Mouse (Mus musculus): ENCODE data around the gene Cep128. TPM values are rescaled to one million over a fixed set of nuclear protein-coding genes. Genes with fewer than 3 reads are reported as not detected.

Gene Cep128
- polyA plus RNA-seq, 2 experiments from 2014 or later: 7.6 to 14.4 TPM

DNA sequence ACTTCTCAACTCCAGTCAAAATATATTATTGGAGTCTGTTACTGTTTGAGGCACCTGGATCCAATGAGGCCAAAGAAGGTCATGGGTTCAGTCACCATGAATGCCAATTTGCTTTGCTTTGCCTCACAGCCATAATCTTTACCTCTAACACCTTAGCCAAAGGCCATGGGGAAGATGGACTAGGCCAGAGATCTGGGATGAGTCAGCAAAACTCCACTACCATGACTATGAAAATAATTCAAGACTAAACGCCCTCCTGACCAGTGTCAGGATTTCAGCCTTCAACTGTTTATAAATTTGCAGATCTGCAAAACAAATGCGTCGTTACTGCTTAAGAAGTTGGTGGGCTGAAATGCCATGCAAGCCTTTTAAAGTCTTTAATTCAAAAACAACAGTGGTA, 76.5 kb downstream of the Cep128 start:
- ATAC-seq: no peak

DNA sequence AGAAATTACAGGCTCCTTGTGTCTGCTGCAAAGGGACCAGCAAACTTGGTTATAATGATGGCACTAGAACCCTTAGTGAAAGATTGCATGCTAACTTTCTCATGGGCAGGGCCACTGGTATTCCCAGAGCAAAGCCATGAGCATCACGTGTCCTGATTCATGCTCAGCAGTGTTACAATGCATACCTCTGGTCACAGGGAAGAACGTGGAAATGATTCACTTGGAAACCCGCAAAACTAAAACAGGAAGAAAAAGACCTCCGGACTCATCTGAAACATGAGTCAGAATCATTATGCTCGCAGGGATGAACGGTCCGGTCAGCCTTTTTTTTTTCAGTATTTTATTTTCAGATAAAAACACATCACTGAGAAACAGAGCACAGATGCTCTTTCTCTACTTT, 78.4 kb downstream of the Cep128 start:
- no peak for ATAC-seq

DNA sequence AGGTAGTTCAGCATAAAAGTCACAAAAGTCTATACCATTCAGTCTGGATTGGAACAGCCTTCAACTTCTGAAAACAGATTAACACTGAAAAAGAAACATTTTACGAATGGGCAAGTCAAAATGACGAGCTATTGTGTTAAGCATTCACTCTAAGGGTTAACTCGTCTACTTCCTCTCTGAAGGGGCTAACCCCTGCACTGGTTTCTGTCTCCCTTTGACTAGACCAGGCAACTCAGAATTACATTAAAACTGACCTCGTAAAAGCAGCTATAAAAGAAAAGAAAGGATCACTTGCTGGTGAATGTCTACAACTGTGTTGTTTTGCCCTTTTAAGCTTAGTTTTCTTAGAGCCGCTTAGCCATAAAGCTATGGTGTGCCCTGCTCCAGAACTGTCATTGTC, 79.2 kb downstream of the Cep128 start:
- ATAC-seq: no peak

DNA sequence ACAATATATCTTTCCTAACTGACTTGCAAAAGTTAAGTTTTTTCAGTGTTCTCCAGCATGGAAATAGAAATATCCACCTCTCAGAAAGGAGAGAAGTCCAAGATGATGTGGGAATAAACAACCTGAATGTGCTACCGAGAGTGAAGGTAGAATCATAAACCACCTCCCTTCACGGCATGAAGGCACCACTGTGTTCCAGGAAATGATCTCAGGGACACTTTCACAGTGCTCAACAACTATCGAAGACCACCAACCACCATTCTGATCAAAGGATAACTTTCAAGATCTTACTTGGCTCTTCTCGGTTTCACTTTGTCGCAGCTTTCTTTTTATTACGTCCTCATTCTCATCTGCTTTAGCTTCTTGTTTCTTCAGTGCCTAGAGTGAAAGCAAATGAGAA, 85.5 kb downstream of the Cep128 start:
- peak; percentile 54 for ATAC-seq

DNA sequence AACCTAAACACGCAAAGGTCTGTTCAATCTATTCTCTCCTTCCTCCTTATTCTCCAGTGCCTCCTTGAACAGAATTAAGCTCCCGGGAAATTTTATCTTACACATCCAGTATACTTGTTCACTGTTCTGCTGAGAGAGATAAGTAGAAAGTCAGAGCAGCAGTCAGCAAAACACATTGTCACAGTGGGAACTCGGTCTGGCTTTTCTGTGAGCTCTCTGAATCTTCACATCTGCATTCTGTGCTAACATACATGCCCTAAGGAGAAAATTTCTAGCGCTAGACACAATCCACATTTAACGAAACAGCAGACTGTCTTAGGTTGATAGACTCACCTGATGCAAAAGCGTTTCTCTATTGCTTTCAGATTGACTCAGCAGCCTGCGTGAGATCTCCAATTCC, 88.3 kb downstream of the Cep128 start:
- ATAC-seq: no peak

DNA sequence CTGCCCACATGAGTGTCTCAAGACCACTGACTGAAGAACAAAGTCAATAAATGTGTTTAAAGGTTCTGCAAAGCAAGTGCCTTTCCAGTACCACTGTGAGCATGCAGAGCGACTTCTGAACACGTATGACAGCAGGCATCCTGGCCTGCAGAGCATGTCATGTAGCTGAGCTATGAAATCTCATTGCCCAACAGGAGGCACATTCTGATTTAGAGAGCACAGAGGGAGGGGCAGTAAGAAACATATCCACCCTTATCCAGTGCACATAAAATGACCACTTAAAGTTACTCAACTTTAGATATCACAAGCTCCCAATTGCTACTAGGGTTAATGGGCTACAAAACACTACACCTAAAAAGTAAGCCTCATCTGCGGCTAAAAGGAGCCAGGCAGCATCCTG, 88.8 kb downstream of the Cep128 start:
- ATAC-seq: no peak

DNA sequence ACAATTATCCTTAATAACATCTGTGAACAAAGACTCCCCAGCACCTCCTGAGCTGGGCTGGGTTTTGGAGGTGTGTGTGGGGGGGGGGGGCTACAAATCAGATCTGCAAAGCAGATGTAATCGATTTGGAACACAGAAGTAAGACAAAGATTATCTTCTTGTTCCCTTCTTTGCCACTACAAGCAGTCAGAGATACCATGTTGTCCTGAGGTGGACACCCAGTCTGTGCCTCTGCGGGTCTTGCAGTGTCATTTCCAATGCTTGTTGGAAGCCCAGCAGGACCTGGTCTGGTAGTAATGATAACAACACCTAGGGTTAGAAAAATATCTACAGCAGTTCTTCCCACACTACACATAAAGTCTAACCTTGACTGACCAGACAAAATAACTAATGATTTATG, 110.3 kb downstream of the Cep128 start:
- ATAC-seq: no peak

DNA sequence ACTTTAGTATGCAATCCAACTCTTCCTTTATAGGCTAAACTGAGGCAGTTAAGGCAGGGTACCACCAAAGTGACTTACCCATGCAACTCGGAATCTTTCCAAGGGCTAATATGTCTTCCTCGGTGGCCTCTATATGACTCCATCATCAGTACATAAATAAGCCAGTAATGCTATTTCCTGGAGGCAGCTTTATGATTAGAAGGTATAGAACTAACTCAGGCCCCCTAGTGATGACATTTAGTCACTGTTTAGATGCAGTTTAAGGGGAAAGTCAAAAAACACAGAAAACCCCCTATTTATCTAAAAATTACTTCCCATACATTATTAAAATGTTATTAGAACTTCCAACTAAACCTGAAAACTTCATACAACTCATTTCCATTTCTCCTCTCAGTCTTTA, 114.6 kb downstream of the Cep128 start:
- peak; percentile 74 for ATAC-seq

DNA sequence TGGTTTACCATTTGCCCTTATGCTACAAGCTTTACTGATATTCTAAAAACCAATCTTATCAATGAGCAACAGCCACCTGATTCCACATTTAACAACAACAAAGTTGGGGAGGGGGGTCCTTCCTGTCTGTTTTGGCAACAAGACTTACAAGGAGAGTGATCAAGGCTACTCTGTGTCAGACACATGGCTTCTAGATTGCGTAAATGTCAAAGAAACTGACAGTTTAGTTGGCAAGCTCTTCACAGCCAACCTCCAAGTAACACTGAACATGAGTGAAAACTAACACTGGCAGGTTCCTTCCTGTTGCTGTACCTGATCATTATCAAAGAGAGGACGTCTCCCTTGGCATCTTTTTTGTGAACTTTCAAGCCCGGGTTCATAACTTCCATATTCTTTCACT, 115.2 kb downstream of the Cep128 start:
- ATAC-seq: peak; percentile 45

DNA sequence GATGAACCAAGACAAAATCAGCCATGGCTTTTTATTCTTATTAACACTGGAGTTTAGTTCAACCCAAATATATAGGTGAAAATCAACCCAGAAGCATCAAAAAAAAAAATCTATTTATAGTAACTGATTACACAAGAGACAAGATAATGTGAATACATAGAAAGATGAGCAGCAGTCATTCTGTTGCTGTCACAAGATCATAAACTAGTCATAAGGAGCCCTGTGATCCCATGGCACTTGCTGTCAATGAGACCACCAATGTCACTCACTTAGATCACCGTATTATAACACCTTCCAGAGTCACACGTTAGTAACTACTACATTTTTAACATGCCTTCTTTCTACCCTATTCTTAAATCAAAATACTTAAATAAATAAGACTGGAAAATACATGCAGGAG, 118.2 kb downstream of the Cep128 start:
- no peak for ATAC-seq

DNA sequence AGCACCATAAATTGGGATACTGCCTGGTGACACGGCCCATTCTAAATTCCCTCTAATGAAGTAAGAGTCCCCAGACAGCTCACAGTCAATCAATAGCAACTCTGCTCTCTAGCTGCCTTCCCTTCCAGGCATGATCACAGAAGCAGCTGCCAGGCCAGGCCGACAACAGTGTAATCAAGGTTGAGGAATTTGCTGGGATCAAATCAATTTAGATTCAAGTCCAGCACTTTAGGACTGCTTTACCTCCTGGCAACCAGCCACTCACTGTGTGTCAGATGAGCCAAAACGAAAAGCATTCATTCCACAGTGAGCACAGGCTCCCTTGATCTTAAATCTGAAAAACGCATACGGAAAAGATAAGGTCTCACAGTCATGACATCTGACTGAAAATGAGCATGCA, 118.7 kb downstream of the Cep128 start:
- no peak for ATAC-seq

DNA sequence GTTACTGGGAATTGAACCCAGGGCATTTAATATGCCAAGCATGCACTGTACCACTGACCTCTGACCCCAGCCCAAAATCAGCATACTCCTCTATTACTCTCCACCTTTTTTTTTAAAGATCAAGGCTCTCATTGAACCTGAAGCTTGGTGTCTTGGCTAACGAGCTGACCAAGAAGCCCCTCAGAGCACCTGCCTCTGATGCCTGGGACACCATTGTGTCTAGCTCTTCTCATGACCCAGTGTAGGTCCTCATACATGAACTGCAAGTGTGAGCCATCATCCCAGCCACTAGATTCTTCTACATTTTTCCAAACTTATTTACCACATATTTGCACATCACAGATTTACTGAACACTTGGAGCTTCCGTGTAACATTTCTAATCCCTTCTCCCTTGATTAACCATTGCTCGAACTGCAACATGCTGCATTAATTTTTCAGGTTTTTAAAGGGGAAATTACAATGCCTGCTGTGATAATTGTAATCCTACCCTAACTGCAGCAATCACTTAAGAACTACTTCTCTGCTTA, 119.3 kb downstream of the Cep128 start:
- ATAC-seq: no peak

DNA sequence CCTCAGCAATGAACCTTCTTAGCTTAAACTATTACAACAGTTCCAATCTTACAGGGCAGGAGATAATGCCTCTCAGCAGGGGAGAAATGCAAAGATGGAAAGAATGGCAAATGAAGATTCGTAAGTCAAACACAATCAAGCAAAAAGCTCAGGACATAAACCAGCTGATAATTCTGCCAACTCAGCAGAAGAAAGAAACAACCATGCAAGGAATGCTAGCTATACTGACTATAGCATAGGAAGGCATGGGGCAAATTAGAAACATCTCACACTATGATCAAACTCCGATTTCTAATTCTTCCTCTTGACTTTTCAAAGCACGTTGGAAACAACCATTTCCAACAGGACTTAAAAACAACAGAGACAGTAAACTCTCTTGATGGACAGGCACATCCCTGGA, 120.5 kb downstream of the Cep128 start:
- ATAC-seq: no peak

DNA sequence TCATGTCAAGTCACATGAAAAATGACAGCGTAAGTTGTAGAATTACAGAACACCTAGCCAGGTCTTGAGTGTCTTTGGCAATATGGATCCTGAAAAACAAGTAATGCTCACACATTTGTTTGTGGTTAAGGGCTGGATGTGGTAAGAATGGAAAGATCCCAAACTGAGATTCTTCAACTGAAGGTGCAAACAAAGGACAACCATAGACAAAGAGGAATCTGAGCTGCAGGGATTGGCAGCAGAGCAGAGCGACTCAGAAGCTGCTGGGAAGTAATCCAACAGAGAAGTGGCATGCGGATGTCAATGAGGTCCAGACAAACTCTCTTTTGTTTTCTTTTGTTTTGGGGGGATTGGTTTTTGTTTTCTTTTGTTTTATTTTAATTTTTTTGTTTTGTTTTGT, 121.4 kb downstream of the Cep128 start:
- ATAC-seq: no peak

DNA sequence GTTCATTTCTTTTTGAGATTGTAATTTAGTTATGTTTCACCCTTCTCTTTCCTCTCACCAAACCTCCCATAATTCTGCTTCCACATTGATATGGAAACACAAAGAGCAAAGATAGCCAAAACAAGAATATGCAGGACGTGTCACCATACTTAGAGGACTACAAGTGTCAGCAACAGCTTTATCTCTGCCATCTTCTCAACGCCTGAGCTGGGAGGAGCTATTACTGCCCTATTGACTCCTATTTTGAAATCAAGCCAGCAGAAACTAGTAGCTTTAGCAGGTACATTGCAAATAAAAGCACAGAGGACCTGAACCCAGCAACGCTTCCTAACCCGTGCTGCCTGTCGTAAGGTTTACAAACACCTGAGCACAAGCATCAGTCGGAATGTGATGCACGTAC, 127.9 kb downstream of the Cep128 start:
- ATAC-seq: no peak

DNA sequence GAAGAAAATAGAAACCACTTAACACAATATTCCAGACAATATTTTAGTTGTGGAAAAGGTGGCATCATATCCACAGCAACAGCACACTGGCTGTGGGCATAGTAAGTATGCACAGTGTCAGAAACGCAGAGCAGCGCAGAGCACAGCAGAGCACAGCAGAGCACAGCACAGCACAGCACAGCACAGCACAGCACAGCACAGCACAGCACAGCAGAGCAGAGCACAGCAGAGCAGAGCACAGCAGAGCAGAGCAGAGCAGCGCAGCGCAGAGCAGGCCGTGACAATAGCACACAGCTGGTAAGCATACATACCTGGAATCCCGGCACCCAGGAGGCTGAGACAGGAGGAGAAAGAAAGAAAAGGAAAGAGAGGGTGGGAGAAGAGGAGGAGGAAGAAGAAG, 129.4 kb downstream of the Cep128 start:
- no peak for ATAC-seq

DNA sequence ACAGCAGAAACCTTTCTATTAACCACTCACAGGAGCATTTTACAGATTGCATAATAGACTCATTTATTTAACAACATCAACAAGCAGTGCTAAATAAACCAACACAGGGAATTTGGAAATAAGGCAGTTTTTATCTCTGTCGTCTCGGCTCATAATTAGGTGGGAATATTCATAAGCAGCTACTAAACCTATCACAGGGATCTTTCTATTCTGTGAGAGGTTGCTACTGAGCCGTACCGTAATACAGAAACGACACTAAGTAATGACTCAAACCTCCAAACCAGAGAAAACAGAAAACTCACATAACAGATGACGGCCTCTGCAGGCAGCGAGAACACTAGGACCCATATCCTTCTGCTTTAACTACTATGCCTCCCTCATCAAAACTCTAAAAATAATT, 163.6 kb downstream of the Cep128 start:
- ATAC-seq: no peak

DNA sequence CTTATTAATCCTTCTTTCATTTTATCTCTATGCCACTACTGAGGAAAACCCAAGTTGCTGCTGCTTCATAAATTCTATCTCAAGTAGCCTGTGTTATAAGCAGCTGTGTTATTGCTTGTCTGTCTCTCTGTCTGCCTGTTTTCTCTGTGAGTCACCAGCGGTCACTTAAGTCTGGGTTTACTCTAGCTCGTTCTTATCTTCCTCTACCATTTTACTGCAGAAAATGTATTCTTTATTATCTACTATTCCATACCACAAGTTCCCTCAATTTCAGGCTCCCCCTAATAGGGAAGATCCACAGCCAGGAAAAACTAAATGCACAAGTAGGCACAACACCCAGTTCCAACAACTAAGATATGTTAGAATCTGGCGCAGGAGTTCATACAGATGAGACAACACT, 178.7 kb downstream of the Cep128 start:
- no peak for ATAC-seq

DNA sequence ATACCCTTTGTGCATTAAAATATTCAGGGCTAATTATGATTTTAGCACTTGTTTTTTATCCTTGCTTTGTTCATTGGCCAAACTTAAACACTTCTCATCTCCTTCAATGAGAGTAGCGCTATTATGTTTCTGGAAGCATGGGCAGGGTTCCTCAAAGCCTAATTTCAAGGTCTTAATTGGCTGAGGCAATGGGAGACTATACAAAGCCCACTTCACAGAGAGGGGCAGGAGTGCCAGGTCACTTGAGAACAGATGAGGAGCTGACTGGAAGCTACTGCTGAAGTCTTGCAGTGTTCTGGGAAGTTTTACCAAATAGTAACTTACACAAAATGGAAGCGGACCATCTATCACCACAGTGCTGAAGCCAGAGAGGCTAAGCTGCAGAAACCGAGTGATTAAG, 179.9 kb downstream of the Cep128 start:
- ATAC-seq: no peak

DNA sequence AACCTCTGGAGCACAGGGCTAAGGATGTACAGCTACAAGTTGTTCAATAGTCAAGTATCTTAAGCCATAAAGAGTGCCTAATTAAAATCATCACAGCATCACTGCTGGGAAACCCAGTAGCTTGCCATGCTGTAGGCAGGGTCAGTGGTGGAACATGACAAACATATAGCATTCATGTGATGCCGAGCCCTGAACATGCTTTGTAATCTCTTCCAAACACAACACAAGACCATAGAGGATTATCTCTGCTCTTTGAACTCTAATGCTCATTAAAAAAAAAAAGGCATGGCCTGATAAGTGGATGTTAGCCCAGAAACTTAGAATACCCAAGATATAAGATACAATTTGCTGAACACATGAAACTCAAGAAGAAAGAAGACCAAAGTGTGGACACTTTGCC, 181.7 kb downstream of the Cep128 start:
- ATAC-seq: no peak

DNA sequence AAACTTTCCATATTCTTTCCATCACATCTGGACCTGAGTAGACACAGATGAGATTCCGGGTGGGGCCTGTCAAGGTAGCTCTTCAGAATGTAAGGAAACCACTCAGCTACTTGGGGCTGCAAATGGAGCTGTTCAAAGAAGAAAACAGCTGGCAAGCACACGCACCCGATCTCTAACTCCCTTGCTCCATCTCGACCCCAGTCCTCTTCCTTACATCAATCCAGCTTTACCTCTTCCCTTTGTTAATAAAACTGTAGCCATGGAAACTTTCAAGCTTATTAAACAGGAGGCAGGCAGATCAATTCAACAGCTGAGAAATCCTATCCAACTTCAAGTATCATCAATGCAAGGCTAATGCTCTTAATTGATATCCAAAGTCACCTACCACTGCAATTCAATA, 195.1 kb downstream of the Cep128 start:
- ATAC-seq: no peak

DNA sequence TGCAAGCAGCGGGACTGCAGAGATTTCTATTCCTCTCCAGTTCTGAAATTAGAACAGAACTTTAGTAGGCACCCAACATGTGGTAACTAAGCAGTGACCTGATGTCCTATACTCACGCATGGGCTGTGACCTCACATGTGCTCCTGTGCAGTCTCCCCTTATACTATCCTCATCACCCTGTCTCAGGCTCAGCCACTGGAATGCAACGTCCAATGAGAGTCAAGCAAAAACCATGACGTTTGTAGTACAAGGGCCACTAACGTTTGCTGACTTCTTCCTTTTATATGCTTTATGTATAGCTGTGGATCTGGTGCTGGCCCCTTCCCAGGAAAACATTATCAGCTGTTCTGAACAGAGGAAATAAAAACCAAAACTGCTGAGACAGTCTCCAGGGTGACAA, 198.6 kb downstream of the Cep128 start:
- no peak for ATAC-seq

DNA sequence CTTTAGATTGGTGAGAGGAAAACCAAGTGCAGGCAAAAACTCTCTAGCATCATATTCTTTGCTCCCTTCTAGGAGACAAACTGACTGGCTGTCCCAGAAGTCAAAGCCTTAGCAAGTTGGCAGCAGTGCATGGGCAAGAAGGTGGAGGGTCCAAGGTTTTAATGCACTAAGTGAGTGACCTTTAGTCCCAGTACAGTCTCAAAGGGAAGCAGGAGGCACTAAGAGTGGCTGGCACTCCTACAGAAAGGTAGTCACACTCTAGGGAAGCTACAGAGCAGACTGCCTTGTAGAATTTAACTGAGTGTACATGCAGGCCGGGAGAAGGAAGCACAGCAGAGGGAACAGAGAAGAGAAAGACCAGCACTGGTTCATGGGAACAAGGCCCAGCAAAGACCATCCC, 199.6 kb downstream of the Cep128 start:
- ATAC-seq: no peak

DNA sequence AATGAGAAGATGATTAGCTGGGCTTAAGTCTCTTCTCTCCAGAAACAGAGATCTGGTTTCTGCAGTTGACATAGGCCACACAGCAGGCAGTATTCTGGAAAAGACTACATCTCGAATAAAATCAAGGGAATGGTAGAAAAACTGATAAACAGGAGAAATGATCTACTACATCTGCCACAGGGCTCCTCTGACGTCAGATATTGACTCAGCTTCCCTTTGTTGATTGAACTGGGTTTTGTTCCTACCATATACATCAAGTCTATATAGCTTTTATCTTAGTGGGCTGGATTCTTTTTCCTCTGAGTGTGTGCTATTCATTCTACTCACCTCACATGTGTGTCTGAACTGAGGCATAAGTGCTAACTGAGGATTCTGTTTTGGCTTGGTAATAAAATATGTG, 200.3 kb downstream of the Cep128 start:
- ATAC-seq: peak; percentile 48

DNA sequence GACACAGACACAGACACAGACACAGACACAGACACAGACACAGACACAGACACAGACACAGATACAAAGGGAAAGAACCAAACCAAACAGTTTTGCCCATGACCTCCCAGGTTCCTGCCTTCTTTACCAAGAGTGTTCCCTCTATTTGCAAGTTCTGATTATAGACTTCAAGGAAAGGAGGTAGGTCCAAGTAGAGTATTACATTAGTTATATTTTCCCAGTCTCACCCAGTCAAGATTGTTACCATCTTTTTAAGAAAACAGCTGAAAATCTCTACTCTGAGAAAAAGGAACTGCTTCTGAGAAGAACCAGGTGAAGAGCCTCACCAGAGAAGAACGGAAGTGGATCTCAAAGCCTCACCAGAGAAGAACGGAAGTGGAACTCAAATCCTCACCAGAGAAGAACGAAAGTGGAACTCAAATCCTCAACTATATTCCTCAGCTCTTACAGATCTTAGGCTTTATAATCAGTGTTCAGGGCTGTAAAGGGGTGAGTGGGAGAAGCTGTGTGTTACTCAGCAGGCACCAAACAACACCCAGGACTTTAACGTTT, 200.8 kb downstream of the Cep128 start:
- peak; percentile 96 for ATAC-seq
